Mouse (Mus musculus) cortical plate, adult 2 months (tissue): ENCODE results near the gene Hcfc1r1.

ENCODE experiments used
- CTCF ChIP-seq: fragments of 200-500 bp; IDR thresholded peaks from 2 replicates; pipeline ENCODE4 v1.5.1; 2011; ENCODE audit warnings: mild to moderate bottlenecking, control low read depth, low read length; ENCODE audit not compliant: insufficient read depth; ENCODE audit errors: extremely low read depth
- POLR2A ChIP-seq: fragments of 200-500 bp; IDR thresholded peaks from 2 replicates; pipeline ENCODE4 v1.6.1; 2011; ENCODE audit warnings: mild to moderate bottlenecking, low read length, control low read depth; ENCODE audit not compliant: insufficient read depth; ENCODE audit errors: extremely low read depth

- no peak for TF ChIP-seq POLR2A
- no peak for TF ChIP-seq CTCF
Measured at GRCm38 (mm10) chr17:23681086-23681485, 7.7 kb downstream of the Hcfc1r1 start.
